Mouse (Mus musculus) intestine, embryonic 15.5 days (tissue): ENCODE measurements around the gene Unc13c. TPM values are rescaled to one million over a fixed set of nuclear protein-coding genes. Genes with fewer than 3 reads are reported as not detected.
A peak's percentile ranks its signal among the peaks of the same experiment; 100 is the strongest.

Experiments
- ATAC-seq: fragments of 200-750 bp; cut with Nextera tagmentation; 2 replicates; pipeline ENCODE4 v1.8.0; 2017; ENCODE audit warnings: moderate TSS enrichment, moderate library complexity
- H3K27ac ChIP-seq: fragments of 300-500 bp; sonication (generic); 2 replicates; pipeline ENCODE4 v1.5.1; 2015; ENCODE audit warnings: mild to moderate bottlenecking, inconsistent platforms
- H3K27me3 ChIP-seq: fragments of 300-500 bp; sonication (generic); replicated peaks from 2 replicates; pipeline ENCODE4 v1.6.1; 2015; ENCODE audit warnings: inconsistent platforms
- H3K36me3 ChIP-seq: fragments of 300-500 bp; sonication (generic); 2 replicates; pipeline ENCODE4 v1.6.1; 2015; ENCODE audit warnings: inconsistent platforms
- H3K4me1 ChIP-seq: fragments of 300-500 bp; sonication (generic); replicated peaks from 2 replicates; pipeline ENCODE4 v1.6.1; 2015; ENCODE audit warnings: inconsistent platforms
- H3K4me2 ChIP-seq: fragments of 300-500 bp; sonication (generic); replicated peaks from 2 replicates; pipeline ENCODE4 v1.6.1; 2015; ENCODE audit warnings: mild to moderate bottlenecking, inconsistent platforms
- H3K4me3 ChIP-seq: fragments of 300-500 bp; sonication (generic); replicated peaks from 2 replicates; pipeline ENCODE4 v1.5.1; 2015; ENCODE audit warnings: inconsistent platforms
- H3K9ac ChIP-seq: fragments of 300-500 bp; sonication (generic); 2 replicates; pipeline ENCODE4 v1.6.1; 2015; ENCODE audit warnings: inconsistent platforms
- H3K9me3 ChIP-seq: fragments of 300-500 bp; sonication (generic); 2 replicates; pipeline ENCODE4 v1.6.1; 2016; ENCODE audit warnings: inconsistent platforms
- WGBS: fragments of 180-500 bp; shearing (Covaris S2); methylation state at CpG from one replicate; pipeline ENCODE4 v1.1.7; 2015; 5-methylcytosine and 5-hydroxymethylcytosine counted together
- polyA plus RNA-seq: library from polyadenylated mRNA; unstranded; fragments of >200 nt; fragmentation: Nextera tagmentation; extraction: Ambion mirVana; gene quantifications from 2 replicates; pipeline ENCODE4 v1.2.1, GENCODE M21; 2015

The Unc13c gene
- polyA plus RNA-seq, 1 experiment from 2014 or later, result 0.16 TPM

DNA sequence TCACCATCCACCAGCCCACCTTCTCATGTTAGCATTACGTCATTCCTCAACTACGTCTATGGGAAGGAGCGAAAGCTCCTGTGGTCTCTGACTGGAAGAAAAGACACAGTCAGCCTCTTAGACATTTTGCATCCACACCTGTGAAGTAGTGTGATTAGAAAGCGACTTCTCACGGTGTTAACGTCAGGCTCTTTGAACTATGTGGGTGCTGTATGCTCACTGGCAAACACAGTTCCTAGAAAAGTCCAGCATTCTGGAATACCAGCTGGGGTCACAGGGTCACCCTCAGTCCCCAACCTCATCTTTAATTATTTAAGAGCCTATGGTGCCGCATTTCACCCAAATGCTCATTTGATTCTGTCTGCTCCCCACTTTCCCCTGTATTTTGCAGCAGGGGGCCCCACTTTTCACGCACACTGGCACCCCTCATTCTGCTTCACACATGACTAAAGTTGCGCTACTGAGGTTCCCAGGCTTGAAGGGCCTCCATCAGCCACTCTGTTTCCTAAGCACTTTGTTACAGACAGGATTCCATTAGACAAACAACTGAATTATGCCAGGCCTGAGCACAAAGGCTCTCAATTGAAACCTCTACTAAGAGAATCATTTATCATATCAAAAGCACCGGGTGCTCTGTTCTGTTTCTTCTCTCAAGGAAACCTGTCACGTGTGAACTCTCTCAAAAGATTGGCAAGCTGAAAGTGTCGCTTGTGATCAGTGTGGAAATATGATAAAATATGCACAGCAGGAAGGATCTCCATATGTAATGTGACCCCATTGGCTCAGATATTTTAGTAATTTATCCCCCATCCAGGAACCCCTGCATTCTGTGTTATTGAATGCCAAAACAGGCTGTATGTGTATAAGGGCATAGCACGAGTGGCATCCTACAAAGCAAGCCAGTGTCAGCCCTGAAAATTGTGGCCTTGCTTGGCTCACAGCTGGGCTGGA lies 287.9 kb downstream of the Unc13c start:
- Histone ChIP-seq H3K27ac (no peak overlapping the region), H3K27me3 (no peaks in the 10 kb centered on the region), H3K4me1 (no peaks in the 10 kb centered on the region), H3K9ac (no peak overlapping the region), H3K9me3 (no peaks in the 10 kb centered on the region), H3K36me3 (no peaks in the 10 kb centered on the region), H3K4me3 (no peak overlapping the region), H3K4me2 (no peak overlapping the region)
- 66% methylated on average over 13 of the region's 13 CpGs for WGBS
- ATAC-seq, result no peak

DNA sequence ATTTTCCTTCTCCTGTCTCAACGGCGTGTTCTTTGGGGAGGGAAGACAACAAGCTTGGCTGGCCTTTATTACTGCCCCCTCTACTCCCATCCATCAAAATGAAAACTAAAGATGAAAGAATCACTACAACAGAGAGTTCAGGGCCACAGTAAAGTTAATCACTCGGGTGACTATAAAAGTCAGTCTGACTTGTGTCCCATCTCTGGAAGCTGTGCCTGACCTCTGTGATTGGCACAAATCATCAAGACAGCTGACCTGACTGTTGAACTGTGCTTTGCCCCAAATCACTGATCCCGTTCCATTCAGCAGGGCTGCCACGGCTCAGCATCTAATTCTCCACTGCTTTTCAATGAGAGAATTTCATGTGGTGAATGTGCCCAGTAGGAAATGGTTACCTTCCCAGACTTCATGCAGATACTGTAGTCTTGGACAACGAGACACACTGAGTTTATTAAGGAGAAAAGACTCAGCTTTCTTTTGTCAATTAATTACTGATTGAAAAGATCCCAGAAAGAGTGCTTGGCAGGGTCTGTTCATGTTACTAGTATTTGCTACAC lies 297.0 kb downstream of the Unc13c start:
- Histone ChIP-seq H3K27me3 (no peaks in the 10 kb centered on the region), H3K9ac (no peak overlapping the region), H3K27ac (no peak overlapping the region), H3K36me3 (no peaks in the 10 kb centered on the region), H3K4me3 (no peak overlapping the region), H3K4me1 (no peaks in the 10 kb centered on the region), H3K4me2 (no peak overlapping the region), H3K9me3 (no peaks in the 10 kb centered on the region)
- 69% methylated on average over 6 of the region's 6 CpGs for WGBS
- no peak for ATAC-seq

DNA sequence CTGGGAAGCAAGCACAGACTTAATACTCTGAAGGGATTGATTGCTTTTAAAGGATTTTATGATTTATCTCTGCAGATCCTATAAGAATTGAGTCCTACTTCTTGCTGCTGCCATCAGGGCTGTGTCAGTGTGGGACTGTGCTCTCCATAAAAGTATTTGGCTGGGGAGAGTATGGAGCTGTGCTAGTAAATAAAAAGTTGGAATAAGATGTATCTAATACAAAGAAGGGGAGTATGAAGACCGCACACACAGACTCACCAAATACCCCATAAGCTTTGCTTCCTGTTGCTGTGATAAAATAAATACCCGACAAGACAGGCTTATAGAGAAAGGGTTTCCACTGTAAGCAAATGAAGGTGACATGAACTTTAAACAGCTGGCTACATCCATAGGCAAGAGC lies 298.7 kb downstream of the Unc13c start:
- Histone ChIP-seq H3K4me2 (no peak overlapping the region), H3K27ac (no peak overlapping the region), H3K9me3 (no peaks in the 10 kb centered on the region), H3K36me3 (no peaks in the 10 kb centered on the region), H3K9ac (no peak overlapping the region), H3K27me3 (no peaks in the 10 kb centered on the region), H3K4me3 (no peak overlapping the region), H3K4me1 (no peaks in the 10 kb centered on the region)
- ATAC-seq, result no peak
- 58% methylated on average over 2 of the region's 2 CpGs for WGBS

DNA sequence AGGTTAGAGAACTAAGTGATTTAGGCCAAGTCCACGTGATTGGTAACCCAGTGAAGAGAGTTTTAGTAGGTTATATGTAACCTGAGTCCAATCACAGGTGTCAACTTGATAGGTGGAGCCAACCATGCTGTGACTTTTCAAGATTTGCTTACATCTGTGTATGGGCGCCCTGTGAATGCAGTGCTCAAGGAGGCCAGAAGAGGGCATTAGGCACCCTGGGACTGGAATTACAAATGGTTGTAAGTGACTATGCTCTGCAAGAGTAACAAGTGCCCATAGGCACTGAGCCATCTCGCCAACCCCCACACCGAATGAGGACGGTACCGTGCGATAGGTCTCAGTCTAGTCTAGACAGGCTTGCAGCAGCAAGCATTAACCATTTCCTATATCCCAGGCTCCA lies 305.9 kb downstream of the Unc13c start:
- WGBS, result 88% methylated on average over 7 of the region's 7 CpGs
- Histone ChIP-seq H3K4me2 (no peak overlapping the region), H3K4me3 (no peak overlapping the region), H3K4me1 (no peaks in the 10 kb centered on the region), H3K9me3 (no peaks in the 10 kb centered on the region), H3K27ac (no peak overlapping the region), H3K36me3 (no peaks in the 10 kb centered on the region), H3K27me3 (no peaks in the 10 kb centered on the region), H3K9ac (no peak overlapping the region)
- ATAC-seq, result no peak

DNA sequence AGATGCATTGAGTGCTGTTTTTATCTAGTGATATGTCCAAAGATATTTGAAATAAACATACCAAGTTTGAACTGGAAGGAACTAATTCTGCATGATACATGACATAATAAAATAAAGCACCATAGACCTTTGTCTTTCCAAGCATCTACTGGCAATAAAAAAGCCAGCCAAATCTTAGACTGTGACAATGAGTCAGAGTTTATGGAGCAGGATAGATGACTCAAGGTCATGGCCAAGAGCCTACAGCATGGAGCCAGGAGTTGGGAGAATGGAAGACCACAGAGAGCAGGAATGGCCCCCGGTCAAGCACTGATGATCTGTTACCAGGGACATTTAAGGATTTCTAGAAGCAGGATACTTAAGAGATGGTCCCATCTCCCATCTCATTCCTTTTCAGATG lies 319.7 kb downstream of the Unc13c start:
- WGBS, result 96% methylated on average over 1 of the region's 1 CpGs
- no peaks in the 10 kb centered on the region for H3K4me1 ChIP-seq
- no peak for ATAC-seq

DNA sequence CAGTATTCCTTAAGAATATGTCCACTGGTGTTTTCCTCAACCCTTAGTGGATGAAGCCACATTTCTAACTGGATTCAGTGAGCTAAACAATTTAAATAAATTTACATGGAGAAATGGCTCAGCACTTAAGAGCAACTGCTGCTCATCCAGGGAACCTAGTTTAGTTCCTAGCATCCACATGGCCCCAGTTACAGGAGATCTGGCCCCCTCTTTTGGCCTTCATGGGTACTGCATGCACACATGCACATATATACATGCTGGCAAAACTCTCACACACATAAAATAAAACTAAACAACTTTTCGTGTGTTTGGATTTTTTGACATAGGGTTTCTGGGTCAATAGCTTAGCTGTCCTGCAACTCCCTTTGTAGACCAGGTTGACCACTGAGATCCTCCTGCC lies 330.6 kb downstream of the Unc13c start:
- no peaks in the 10 kb centered on the region for H3K9me3 ChIP-seq
- no peak overlapping the region for H3K4me2 ChIP-seq
- no peak overlapping the region for H3K4me3 ChIP-seq
- H3K27ac ChIP-seq, result no peak overlapping the region
- no peaks in the 10 kb centered on the region for H3K36me3 ChIP-seq
- no peaks in the 10 kb centered on the region for H3K4me1 ChIP-seq
- ATAC-seq, result no peak
- H3K9ac ChIP-seq, result no peak overlapping the region
- 83% methylated on average over 1 of the region's 1 CpGs for WGBS
- H3K27me3 ChIP-seq, result no peaks in the 10 kb centered on the region

More for the DNA sequence above, 319.7 kb downstream of the Unc13c start:
- H3K9ac ChIP-seq, result no peak overlapping the region
- H3K27ac ChIP-seq, result no peak overlapping the region
- H3K36me3 ChIP-seq, result no peaks in the 10 kb centered on the region
- no peak overlapping the region for H3K4me3 ChIP-seq
- H3K27me3 ChIP-seq, result no peaks in the 10 kb centered on the region
- no peaks in the 10 kb centered on the region for H3K9me3 ChIP-seq
- H3K4me2 ChIP-seq, result no peak overlapping the region

DNA sequence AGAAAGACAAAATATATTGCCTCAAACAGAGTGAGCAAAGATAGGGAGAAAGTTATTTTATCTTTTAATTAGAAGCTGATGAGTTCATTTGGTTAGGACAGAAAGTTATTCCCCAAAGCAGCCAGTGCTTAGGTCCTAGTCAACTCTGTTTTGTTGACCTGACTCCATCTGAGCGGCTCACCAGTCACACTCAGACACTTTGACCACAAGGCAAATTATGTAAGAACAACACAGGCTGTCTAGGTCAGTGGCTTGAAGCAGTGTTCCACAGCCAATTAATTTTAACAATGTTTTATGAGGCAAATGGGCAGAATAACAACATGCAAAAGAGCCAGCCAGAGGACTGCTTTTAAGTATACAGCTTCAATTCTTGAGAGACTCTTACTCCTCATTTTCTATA lies 343.6 kb downstream of the Unc13c start:
- 71% methylated on average over 1 of the region's 1 CpGs for WGBS
- no peak for ATAC-seq
- H3K27me3 ChIP-seq, result no peaks in the 10 kb centered on the region

DNA sequence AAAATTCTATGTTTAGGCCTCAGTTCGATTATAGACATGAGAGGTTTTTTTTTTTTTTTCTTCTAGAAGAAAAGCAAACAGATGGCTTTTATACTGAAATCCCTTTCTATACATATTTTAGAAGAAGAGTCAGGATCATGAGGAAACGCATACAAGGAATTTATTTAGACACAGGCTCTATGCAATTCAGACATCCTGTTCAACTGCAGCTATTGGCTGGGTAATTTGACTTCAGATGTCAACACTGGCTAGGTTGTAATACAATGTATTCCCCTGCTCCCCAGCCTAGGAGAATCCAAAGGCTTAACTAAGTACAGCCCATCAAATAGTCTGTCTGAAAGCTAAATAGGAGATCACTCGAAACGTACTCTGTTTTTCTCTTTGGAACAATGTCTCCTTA lies 355.9 kb downstream of the Unc13c start:
- H3K36me3 ChIP-seq, result no peaks in the 10 kb centered on the region
- 65% methylated on average over 4 of the region's 4 CpGs for WGBS
- no peak overlapping the region for H3K27ac ChIP-seq
- ATAC-seq, result no peak
- H3K4me2 ChIP-seq, result no peak overlapping the region
- H3K4me3 ChIP-seq, result no peak overlapping the region
- H3K4me1 ChIP-seq, result no peaks in the 10 kb centered on the region
- no peaks in the 10 kb centered on the region for H3K9me3 ChIP-seq
- H3K9ac ChIP-seq, result no peak overlapping the region
- H3K27me3 ChIP-seq, result no peaks in the 10 kb centered on the region

More for the DNA sequence above, 343.6 kb downstream of the Unc13c start:
- Histone ChIP-seq H3K4me1 (no peaks in the 10 kb centered on the region), H3K36me3 (no peaks in the 10 kb centered on the region), H3K9ac (no peak overlapping the region), H3K27ac (no peak overlapping the region), H3K4me3 (no peak overlapping the region), H3K9me3 (no peaks in the 10 kb centered on the region), H3K4me2 (no peak overlapping the region)

DNA sequence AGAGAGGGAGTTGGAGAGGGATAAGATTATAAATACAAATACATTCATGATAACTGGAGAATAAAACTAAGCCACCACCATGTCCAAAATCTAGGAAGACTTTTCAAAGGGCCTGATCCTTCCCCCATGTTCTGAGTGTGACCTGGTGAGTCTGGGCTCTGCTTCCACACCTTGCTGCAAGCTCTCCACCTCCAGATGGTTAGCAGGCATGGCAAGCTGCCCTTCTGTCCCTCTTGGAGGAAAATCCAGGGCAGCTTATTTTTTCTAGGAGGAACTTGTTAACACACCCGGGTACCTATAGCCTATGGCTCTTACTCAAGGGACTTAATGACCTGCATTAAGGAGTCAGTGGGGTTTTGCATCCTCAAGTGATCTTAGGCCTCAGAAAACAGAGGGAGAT lies 364.8 kb downstream of the Unc13c start:
- H3K4me1 ChIP-seq, result no peaks in the 10 kb centered on the region
- no peak overlapping the region for H3K9ac ChIP-seq
- H3K4me2 ChIP-seq, result no peak overlapping the region
- no peak for ATAC-seq
- H3K27me3 ChIP-seq, result no peaks in the 10 kb centered on the region
- H3K4me3 ChIP-seq, result no peak overlapping the region
- no peaks in the 10 kb centered on the region for H3K9me3 ChIP-seq
- 63% methylated on average over 1 of the region's 1 CpGs for WGBS
- H3K36me3 ChIP-seq, result no peaks in the 10 kb centered on the region
- no peak overlapping the region for H3K27ac ChIP-seq

DNA sequence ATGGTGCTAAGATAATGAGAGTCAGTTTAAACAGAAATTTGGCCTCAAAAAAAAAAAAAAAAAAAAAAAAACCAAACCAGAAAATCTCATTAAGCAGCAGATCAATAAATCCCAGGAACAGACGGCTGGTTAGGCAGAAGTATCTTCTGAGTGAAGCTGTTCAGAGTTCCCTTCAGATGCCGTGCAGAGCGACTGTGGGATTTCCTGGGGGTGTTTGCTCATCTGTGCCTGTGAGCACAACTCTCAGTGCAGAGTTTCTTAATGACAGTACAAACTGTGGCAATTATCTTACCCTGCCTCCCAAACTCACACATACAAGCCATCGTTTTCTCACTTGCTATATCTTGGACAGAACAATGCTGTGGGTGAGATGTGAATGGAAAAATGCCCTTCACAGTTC lies 403.2 kb downstream of the Unc13c start:
- H3K27me3 ChIP-seq, result no peaks in the 10 kb centered on the region
- no peaks in the 10 kb centered on the region for H3K4me1 ChIP-seq
- H3K4me2 ChIP-seq, result no peak overlapping the region
- H3K9ac ChIP-seq, result no peak overlapping the region
- WGBS, result 52% methylated on average over 4 of the region's 4 CpGs
- H3K9me3 ChIP-seq, result no peaks in the 10 kb centered on the region
- H3K36me3 ChIP-seq, result no peaks in the 10 kb centered on the region
- no peak for ATAC-seq
- H3K27ac ChIP-seq, result no peak overlapping the region
- no peak overlapping the region for H3K4me3 ChIP-seq

DNA sequence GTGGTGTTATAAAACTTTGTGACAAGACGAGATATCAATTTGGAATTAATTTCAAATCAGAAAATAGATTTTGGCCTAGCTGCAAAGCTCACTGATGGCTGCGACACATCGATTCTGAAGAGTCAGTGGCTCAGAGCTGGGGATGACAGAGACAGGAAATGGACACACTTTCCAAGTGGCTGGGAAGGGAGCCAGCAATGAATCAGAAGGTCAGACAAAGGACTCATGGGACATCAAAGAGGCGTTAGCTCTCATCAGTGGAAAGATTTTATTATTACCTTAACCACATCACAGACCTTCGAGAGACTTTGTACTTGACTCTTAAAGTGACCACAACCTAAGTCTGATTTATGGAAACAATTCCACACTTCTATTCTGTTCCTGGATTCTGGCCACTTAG lies 408.7 kb downstream of the Unc13c start:
- no peak for ATAC-seq
- WGBS, result 33% methylated on average over 5 of the region's 5 CpGs
- H3K27me3 ChIP-seq, result no peaks in the 10 kb centered on the region

DNA sequence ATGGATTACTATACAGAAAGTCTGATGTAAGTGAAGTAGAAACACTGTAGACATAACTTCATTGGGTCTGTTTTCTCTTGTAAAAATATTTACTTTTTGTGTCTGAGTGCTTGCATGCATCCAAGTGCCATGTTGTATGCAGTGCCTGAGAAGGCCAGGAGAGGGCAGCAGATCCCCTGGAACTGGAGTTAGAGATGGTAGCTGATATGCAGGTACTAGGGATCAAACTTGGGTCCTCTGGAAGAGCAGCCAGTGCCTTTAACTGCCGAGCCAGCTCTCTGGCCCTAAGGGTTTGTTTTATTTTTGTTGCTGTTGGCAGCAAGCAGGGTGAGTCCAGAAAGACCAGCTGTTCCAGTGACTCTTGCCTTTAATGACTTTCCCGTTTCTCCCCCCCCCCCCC lies 411.0 kb downstream of the Unc13c start:
- H3K36me3 ChIP-seq, result no peaks in the 10 kb centered on the region
- H3K4me1 ChIP-seq, result no peaks in the 10 kb centered on the region
- WGBS, result 35% methylated on average over 2 of the region's 2 CpGs
- no peak overlapping the region for H3K27ac ChIP-seq
- no peaks in the 10 kb centered on the region for H3K9me3 ChIP-seq
- no peak overlapping the region for H3K9ac ChIP-seq
- no peak overlapping the region for H3K4me2 ChIP-seq
- H3K4me3 ChIP-seq, result no peak overlapping the region
- no peak for ATAC-seq
- no peaks in the 10 kb centered on the region for H3K27me3 ChIP-seq

More for the DNA sequence above, 408.7 kb downstream of the Unc13c start:
- Histone ChIP-seq H3K4me2 (no peak overlapping the region), H3K9ac (no peak overlapping the region), H3K36me3 (no peaks in the 10 kb centered on the region), H3K27ac (no peak overlapping the region), H3K9me3 (no peaks in the 10 kb centered on the region), H3K4me1 (no peaks in the 10 kb centered on the region), H3K4me3 (no peak overlapping the region)

DNA sequence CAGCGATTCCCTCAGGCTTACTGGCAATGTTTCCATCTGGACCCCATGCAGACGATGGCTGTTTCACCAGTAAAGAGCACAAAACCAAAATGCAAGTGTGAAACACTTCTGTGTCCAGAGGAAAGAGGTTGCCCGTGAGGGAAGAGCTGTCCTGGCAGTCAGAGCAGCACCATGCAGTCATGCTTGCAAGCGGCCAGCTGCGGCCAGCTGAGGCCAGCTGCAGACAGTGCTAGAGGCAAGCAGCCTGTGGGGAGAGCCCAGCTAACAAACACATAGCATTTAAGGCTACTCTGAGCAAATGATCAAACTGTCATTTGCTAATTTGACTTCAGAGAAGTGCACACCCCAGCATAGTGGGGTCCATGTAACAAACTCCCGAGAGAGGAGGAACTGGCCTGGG lies 413.4 kb downstream of the Unc13c start:
- ATAC-seq, result peak; percentile 34; the same call in 1 of the 2 replicates
- Histone ChIP-seq H3K9ac (no peak overlapping the region), H3K4me3 (no peak overlapping the region), H3K27me3 (no peaks in the 10 kb centered on the region), H3K36me3 (no peaks in the 10 kb centered on the region), H3K4me1 (no peaks in the 10 kb centered on the region), H3K4me2 (no peak overlapping the region), H3K9me3 (no peaks in the 10 kb centered on the region), H3K27ac (no peak overlapping the region)
- WGBS, result 70% methylated on average over 6 of the region's 6 CpGs
